Mouse (Mus musculus) monocyte, adult 2 months (primary cell): ENCODE data around the gene Olfr1448.
"Not testable (repeated sequence)": the region's sequence is repeated elsewhere in the genome, so short reads cannot be mapped to it uniquely, and the experiment has no call there.

ENCODE experiments used
- DNase-seq, 2 experiments: peaks; one replicate each; pipeline ENCODE4 v3.0.0; 2022; ENCODE audit warnings: low spot score in 2 of 2, low read depth in 1 of 2

Gene Olfr1448

DNA sequence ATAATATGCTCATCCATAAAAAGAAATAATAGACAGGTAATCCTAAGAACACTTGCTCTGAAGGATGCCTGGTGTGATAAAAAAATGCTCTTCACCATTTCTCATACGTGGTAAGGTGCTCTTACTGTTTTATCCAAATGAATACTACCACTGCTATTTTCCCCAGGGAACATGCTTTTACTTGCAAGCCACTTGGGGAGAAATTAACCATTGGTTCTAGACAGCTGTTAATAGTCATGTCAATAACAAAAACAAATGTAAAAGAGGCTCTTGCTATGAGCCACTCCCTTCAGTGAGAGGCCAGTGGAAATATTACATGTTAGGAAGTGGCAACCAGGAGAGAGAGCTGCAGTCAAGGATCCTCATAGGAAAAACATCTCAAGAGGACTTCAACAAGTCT lies at the start of gene Olfr1448:
TSS of gene Olfr1448 (minus strand) at position 101 of the 400 bp plus-strand sequence.
- DNase-seq: no peak

DNA sequence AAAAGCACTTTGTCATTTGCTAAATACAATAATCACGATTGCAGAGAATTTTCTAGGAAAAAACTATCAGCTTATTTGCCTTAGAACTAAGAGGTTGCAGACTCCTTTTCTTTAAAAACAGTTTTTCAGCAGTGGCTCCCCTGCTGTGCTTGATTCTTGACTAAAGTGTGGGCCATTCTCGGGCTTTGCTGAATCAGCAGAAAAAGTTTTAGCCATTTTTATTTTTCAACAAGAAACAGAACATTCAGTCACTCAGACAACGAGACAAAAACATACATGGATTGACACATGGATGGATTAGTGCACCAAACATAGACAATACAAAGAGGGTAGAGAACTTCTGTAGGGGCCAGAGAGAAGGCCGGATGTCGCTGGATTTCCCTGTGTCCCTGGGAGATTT lies 45.9 kb upstream of the Olfr1448 start:
- DNase-seq: not testable (repeated sequence)

DNA sequence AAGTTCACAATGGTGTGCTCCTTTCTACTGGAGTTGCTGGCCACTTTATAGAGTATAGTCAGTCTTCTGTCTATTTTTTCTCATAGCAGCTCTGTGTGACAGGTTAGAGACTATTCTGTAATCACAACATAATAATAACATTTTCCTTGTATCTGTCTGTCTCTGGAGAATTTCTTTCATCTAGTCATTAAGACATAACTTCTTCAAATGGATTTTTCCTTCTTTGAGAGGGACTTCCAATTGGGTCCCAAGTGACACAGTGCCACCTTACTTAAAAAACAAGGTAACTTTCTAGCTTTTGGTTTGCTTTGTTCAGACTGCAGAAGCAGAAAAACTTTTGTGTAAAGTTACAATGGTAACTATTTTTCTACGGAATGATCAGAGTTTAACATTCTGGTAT lies 25.7 kb upstream of the Olfr1448 start, which contains the start of gene Olfr1450:
TSS of gene Olfr1450 (plus strand) at position 301 of the 400 bp plus-strand sequence.
- no peak for DNase-seq

DNA sequence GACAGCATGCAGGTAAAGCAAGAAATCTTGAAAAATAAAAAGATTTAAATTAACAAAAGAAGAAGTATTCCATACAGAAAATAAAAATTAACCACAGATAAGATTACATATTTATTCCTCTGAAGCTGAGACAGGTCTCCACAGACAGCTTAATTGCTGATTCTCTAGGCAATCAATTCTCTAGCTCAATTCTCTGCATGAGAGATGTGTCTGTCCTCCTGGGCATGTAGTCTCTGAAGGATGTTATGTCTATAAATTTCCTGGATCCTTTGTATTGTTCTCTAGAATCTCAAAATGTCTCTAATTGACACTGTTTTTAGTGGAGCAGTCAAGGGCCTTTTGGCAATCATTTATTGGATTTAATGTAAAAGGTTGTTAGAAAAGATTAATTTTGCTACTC lies 6.3 kb upstream of the Olfr1448 start, which contains the start of gene Olfr1449:
TSS of gene Olfr1449 (plus strand) at position 301 of the 400 bp plus-strand sequence.
- no peak for DNase-seq

DNA sequence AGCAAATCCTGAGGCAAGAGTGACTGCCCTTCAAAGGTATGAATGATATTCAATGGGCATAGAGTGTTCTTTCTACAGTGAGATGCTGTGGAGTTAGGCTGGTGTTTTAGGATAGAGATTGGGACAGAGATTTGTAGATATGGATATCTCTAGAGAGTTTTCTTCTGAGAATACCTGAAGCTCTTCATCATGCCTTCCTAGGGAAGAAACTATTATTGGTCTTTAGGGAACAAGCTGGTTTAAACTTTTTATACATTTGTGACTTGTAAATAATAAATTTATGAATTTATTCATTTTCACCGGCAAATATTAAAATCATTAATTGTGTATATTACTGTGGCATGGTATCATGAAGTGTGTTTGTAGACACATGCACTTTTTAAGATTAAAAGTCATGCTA lies 20.6 kb downstream of the Olfr1448 start, which contains the start of gene Olfr1447:
TSS of gene Olfr1447 (minus strand) at position 101 of the 400 bp plus-strand sequence.
- no peak for DNase-seq

DNA sequence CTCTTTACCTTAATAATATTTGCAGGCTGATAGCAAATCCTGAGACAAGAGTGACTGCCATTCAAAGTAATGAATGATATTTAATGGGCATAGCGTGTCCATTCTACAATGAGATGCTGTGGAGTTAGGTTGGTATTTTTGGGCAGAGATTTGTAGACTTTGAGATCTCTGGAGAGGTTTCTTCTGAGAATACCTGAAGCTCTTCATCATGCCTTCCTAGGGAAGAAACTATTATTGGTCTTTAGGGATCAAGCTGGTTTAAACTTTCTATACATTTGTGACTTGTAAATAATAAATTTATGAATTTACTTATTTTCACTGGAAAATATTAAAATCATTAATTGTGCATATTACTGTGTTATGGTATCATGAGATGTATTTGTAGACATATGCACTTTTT lies 30.8 kb downstream of the Olfr1448 start, which contains the start of gene Olfr1446:
TSS of gene Olfr1446 (minus strand) at position 101 of the 400 bp plus-strand sequence.
- no peak for DNase-seq

DNA sequence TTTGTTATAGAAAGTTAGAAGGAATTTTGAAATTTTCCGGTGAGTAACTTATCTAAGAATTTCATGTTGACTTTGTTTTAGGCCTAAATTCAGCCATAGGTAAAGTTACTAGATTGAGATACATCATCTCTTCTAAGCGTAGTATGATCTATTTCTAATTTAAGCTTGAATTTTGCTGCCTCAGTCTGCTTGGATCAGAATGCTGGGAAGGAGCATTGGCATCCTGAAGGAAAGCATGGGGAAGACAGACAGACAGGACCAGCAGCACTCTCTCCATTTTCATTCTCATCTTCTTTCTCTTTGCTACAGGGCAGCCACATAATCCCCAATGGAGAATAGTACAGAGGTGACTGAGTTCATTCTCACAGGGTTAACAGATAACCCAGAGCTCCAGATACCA lies 40.7 kb downstream of the Olfr1448 start, which contains the start of gene Olfr1445:
TSS of gene Olfr1445 (plus strand) at position 301 of the 400 bp plus-strand sequence.
- DNase-seq: no peak
